Mouse (Mus musculus) testis, postnatal 14 days (tissue): ENCODE results near the gene Slc22a18.
A peak's percentile ranks its signal among the peaks of the same experiment; 100 is the strongest.

Experiments
- DNase-seq: peaks from one replicate; pipeline ENCODE4 v3.0.0; 2021; ENCODE audit warnings: low spot score

The Slc22a18 gene

GRCm38 (mm10) chr7:143473347-143474101 lies at the start of gene Slc22a18:
Gene Slc22a18 (plus strand): TSS chr7:143473736.
- no peak for DNase-seq

DNA sequence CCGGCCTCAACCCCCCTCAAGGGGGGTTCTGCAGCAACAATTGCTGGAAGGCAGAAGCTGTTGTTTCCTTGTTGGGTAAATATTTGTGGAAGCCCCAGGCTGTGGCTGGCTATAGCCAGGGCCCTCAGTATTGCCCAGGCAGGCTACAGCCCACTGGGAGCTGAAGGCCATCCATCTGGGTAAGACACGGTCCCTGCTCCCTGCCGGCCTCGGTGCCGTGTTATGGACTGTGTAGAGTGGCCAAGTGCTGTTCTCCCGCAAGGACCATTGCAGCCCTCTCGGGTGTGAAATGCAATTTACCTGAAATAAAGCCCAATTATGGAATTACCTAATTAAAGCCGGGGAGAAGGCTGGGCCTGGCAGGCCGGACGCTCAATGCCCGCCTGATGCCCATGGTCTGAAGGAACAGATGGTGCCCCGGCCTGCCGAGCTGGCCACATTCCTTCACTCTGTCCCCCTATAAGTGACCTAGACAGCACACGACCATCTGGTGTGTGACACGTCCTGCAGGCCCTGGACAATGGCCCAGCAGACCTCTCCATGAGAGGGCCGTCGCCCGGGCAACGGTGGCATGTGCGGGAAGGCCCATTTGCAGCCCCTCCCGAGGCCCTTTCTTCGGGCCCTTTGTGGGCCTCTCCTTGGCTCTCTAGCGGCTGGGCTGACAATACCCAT lies 45.3 kb upstream of the Slc22a18 start:
- DNase-seq, result no peak

- DNase-seq, result no peak
Observed at GRCm38 (mm10) chr7:143428814-143429499, 44.6 kb upstream of the Slc22a18 start.

DNA sequence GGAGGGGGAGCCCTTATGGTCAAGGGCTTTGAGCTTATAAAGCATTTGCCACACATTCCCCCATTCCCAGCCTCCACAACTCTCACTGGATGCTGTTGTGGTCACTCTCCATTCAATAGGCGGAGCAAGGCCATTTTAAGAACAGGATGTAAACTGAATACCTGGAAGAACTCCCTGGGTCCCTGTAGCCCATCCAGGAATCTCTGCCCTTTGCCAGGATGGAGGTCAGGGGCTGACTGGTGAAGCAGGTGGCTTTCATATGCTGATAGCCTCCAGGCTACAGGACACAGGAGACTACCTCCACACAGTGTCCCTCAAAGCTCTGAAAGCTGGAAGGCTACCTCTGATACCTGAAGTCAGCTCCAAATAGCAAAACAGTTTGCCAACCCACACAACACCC lies 40.9 kb upstream of the Slc22a18 start:
- DNase-seq, result no peak

GRCm38 (mm10) chr7:143433331-143433730 lies 40.2 kb upstream of the Slc22a18 start:
- DNase-seq, result no peak

GRCm38 (mm10) chr7:143437231-143437893 lies 36.2 kb upstream of the Slc22a18 start:
- no peak for DNase-seq

GRCm38 (mm10) chr7:143437894-143438581 lies 35.5 kb upstream of the Slc22a18 start:
- no peak for DNase-seq

DNA sequence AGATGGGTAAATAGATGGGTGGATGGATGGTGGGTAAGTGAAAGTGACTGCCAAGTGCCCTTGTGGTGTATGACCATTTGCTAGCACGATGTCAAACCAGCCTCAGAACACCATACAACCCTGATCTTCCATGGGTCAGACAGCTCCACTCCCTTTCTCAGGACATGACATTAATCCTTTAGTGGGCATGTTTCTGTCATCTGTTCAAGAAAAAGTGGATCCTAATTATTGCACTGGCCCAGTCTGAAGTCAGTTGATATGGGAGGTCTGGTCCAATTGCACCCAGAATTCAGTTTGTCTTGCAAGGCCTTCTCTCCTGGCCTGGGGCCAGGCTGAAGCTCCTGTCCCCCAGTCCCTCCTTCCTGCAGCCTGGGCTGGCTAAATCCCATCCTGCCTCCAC lies 34.6 kb upstream of the Slc22a18 start:
- no peak for DNase-seq

GRCm38 (mm10) chr7:143444580-143444954 lies 29.0 kb upstream of the Slc22a18 start:
- no peak for DNase-seq

GRCm38 (mm10) chr7:143444955-143445648 lies 28.4 kb upstream of the Slc22a18 start:
- DNase-seq, result no peak

GRCm38 (mm10) chr7:143445651-143446460 lies 27.7 kb upstream of the Slc22a18 start:
- no peak for DNase-seq

GRCm38 (mm10) chr7:143447130-143447529 lies 26.4 kb upstream of the Slc22a18 start:
- DNase-seq, result no peak

DNA sequence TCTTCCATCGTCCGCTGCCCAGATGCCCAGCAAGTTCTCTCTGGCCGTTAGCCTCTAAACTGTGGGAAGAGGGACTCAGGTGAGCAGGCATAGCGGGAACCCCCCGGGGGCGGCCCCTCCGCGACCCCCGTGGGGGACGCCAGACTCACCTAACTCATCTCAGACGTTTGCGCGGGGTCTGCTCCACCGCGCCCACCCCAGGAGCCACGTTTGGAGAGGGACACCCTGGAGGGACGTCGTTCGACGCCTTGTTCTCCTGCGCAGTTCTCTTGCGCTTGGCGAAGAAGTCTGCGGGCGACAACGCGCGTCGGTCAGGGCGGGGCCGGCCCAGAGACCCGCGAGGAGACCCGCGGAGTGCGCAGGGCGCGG lies 14.6 kb upstream of the Slc22a18 start:
- DNase-seq, result no peak

- DNase-seq, result no peak
Observed at GRCm38 (mm10) chr7:143459332-143460211, 14.0 kb upstream of the Slc22a18 start.

DNA sequence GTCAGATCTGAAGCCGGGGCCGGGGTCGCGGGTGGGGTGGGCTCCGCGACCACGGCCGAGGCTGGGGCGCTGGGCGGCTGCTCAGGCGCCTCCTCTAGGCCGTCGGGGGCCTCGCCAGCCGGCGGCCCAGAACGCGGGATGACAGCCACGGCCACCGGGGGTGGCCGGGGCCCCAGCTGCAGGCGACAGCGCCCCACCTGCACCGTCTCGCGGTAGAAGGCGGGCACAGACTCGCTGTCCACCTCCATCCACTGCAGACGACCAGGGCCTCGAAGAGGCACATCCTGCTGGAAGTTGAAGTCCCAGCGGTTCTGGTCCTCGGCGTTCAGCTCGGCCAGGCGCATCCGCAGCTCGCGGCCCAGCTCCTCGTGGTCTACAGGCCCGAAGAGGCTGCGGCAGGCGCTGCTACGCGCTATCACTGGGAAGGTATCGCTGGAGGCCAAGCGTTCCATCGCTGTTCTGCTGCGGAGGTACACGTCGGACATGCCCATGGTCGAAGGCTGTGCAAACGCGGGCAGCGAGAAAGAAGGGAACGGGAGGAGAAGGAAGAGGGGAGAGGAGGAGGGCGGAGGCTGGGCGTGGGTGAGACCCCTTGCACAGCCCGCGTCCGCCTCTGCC lies 13.2 kb upstream of the Slc22a18 start:
- DNase-seq, result no peak

GRCm38 (mm10) chr7:143460874-143461273 lies 12.7 kb upstream of the Slc22a18 start, which contains the start of gene Cdkn1c:
Gene Cdkn1c (minus strand): TSS chr7:143461050.
- DNase-seq, result peak; percentile 90

DNA sequence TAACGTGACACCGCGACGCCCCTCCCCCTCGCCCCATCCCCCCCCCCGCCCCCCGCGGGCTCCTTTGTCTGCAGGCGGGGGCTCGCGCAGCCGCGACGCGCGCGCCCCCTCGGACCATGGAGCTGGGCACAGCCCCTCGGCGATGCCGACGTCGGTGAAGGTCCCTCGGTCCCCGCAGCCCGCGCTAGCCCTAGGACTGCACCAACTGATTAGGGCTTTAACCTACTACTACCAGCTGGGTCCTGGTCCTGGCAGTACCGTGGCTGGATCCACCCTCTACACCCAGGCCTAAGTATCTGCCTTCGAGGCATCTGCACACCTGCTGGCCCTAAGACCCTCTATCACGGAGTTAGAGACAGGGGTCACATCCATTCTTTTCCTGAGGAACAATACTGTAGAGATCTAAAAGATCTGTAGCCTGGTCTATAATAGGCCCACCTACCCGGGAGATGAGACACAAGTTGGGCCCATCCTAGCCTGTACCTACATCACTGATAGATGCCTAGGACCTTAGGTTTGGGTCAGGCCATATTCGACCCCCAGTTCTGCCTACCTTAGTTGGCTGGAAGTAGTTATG lies 12.2 kb upstream of the Slc22a18 start:
- DNase-seq, result no peak

GRCm38 (mm10) chr7:143461920-143462319 lies 11.6 kb upstream of the Slc22a18 start:
- DNase-seq, result no peak

- DNase-seq, result no peak
Observed at GRCm38 (mm10) chr7:143462516-143462915, 11.0 kb upstream of the Slc22a18 start.
